Mouse (Mus musculus): ENCODE measurements around the gene Pde4b.

DNA sequence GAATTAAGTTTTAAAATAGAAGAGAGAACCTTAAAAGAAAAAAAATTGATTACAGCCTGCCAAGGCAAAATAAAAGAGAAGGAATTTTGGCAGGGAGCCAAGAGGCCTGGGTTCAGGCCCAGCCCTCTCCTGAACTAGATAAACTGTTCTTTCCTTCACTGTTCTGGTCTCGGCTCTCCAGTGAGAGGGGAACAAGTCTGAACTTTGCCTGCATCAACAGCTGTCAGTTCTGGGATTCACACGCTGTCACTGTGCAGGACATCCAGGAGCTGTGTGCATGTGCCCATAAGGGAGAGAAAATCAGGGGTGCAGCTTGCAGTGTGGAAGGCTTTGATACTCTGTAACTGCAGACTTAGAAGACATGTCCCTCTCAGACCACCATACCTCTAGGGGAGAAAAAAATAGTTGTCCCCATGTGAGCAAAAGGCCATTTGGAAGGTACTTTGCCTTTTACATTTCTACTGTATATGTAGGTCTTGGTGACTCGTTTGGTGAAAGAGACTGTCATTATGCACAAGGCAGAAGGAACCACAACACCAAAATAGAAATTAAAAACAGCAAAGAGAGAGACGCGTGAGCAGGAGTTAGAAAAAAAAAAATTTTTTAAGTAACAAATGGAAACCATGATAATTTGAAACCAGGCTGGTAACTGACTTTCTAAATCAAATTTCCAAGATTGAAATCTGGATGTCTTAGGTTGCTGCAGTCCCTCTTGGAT is 352.2 kb downstream of the Pde4b start:
- no peak for TF ChIP-seq CTCF (IDR thresholded peaks at IDR 0.05; ENCODE audit: control insufficient read depth, insufficient read depth, insufficient read length)
- no peak for TF ChIP-seq USF1 (IDR thresholded peaks at IDR 0.05; ENCODE audit: low read depth)
- TF ChIP-seq MYOG (IDR thresholded peaks at IDR 0.05; ENCODE audit: control insufficient read depth, extremely low read depth, insufficient read length) = no peak
- no peak for TF ChIP-seq FOSL1 (IDR thresholded peaks at IDR 0.05; ENCODE audit: insufficient read depth, low read length, poor library complexity, severe bottlenecking)

Data from C2C12 (cell line).